In the genomic region with DNA sequence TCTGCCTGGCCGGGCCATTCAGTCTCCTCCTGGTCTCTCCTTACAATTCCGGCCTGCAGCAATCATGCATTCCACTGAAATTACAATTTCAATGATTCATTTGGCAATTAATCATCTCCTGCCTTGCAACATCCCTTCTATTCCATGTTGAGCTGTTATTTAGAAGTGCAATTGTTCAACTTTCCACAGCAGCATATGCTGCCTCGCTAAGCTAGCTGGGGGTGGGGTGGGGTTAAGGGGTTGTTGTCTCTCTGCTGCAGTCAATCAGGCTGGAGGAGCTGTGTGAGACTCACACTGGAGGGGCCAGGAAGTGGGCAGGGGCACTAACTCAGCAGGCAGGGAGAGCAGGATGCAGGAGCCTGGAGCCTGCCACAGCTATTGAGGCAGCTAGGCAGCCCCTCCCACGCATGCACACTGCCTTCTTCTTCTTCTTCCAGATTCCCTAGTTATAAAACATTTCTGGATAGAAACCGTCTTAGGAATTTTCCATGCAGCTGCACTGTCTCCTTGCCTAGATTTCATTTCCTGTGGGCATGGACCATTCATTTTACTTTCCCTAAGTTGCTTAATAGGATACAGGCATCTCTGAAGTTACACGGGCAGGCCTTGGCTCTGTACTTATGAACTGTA, we compare ENCODE assay signal across 8 mouse cellular contexts.
DNase-seq lines count a peak whose midpoint lies in the region; ATAC-seq and TF ChIP-seq lines count a peak whose summit lies in the region.

No protein-coding gene starts in this region.

- peak overlapping the region; percentile 6; the same call in 1 of the 2 replicates for H3K4me2 ChIP-seq in embryonic facial prominence, embryonic 15.5 days (replicated peaks)
- no peak overlapping the region for H3K4me2 ChIP-seq in hindbrain, embryonic 13.5 days
- no peak overlapping the region for H3K4me2 ChIP-seq in midbrain, postnatal 0 days (ENCODE audit: low read depth, low read length, poor library complexity, severe bottlenecking)

- 15% methylated on average over 6 of the region's 6 CpGs for WGBS in embryonic facial prominence, embryonic 15.5 days
- 24% methylated on average over 6 of the region's 6 CpGs for WGBS in hindbrain, embryonic 13.5 days
- 34% methylated on average over 6 of the region's 6 CpGs for WGBS in midbrain, postnatal 0 days

- peak; percentile 86 for ATAC-seq in embryonic facial prominence, embryonic 15.5 days (ENCODE audit: insufficient number of reproducible peaks, low FRiP score, low TSS enrichment, low read depth)
- no peak for ATAC-seq in hindbrain, embryonic 13.5 days (ENCODE audit: low FRiP score)
- no peak for ATAC-seq in midbrain, postnatal 0 days (ENCODE audit: low FRiP score)

- DNase-seq in ovary, postnatal 36 days (ENCODE audit: low spot score): peak; percentile 10
- DNase-seq in ovary, postnatal 10 days (ENCODE audit: low spot score): no peak
- peak; percentile 81 to 86 for DNase-seq in left cerebral cortex, adult 18-20 months (ENCODE audit: low spot score in 2 of 2)
- peak; percentile 86 to 92 for DNase-seq in right cerebral cortex, adult 2 months (ENCODE audit: low spot score in 2 of 2)
- no peak for DNase-seq in cerebellum, postnatal 10 days
- no peak for DNase-seq in midbrain, postnatal 0 days (ENCODE audit: low spot score)

- no peaks in the 10 kb centered on the region for H3K36me3 ChIP-seq in embryonic facial prominence, embryonic 15.5 days
- H3K36me3 ChIP-seq in hindbrain, embryonic 13.5 days: no peaks in the 10 kb centered on the region
- no peaks in the 10 kb centered on the region for H3K36me3 ChIP-seq in midbrain, postnatal 0 days (ENCODE audit: insufficient read depth, low read length)

- H3K4me1 ChIP-seq in embryonic facial prominence, embryonic 15.5 days: peaks cover 21% of the 10 kb centered on the region
- H3K4me1 ChIP-seq in hindbrain, embryonic 13.5 days (replicated peaks): peaks cover 20% of the 10 kb centered on the region
- H3K4me1 ChIP-seq in midbrain, postnatal 0 days (ENCODE audit: insufficient read depth, low read length): no peaks in the 10 kb centered on the region

- H3K4me3 ChIP-seq in embryonic facial prominence, embryonic 15.5 days (replicated peaks): no peak overlapping the region
- no peak overlapping the region for H3K4me3 ChIP-seq in hindbrain, embryonic 13.5 days
- no peak overlapping the region for H3K4me3 ChIP-seq in midbrain, postnatal 0 days (ENCODE audit: low read depth, low read length)

- no peaks in the 10 kb centered on the region for H3K9me3 ChIP-seq in embryonic facial prominence, embryonic 15.5 days (replicated peaks)
- no peaks in the 10 kb centered on the region for H3K9me3 ChIP-seq in hindbrain, embryonic 13.5 days
- no peaks in the 10 kb centered on the region for H3K9me3 ChIP-seq in midbrain, postnatal 0 days (ENCODE audit: low read length)

- no peaks in the 10 kb centered on the region for H3K27me3 ChIP-seq in embryonic facial prominence, embryonic 15.5 days
- H3K27me3 ChIP-seq in hindbrain, embryonic 13.5 days: 0 out of 2 replicates have a peak, but pooled peaks cover 7% of the 10 kb centered on the region
- 0 out of 2 replicates have a peak, but pooled peaks cover 3% of the 10 kb centered on the region for H3K27me3 ChIP-seq in midbrain, postnatal 0 days (ENCODE audit: insufficient read depth, low read length)

- no peak for TF ChIP-seq CTCF in midbrain, postnatal 0 days (IDR thresholded peaks at IDR 0.05)

- no peak overlapping the region for H3K9ac ChIP-seq in embryonic facial prominence, embryonic 15.5 days
- H3K9ac ChIP-seq in hindbrain, embryonic 13.5 days: no peak overlapping the region
- no peak overlapping the region for H3K9ac ChIP-seq in midbrain, postnatal 0 days (replicated peaks; ENCODE audit: low read length, poor library complexity, severe bottlenecking)

- H3K27ac ChIP-seq in embryonic facial prominence, embryonic 15.5 days (replicated peaks): peak overlapping the region; percentile 77
- 0 out of 2 replicates have a peak overlapping the region, but pooled peaks have one; percentile 3 for H3K27ac ChIP-seq in hindbrain, embryonic 13.5 days
- H3K27ac ChIP-seq in midbrain, postnatal 0 days (ENCODE audit: low read depth, low read length): no peak overlapping the region

Comparison
In these comparisons a context has a peak if more than half of its experiments do, and no peak if none do; other contexts are left out.
1. DNase-seq: peak in ovary, postnatal 36 days (single experiment), left cerebral cortex, adult 18-20 months (2 of 2) and right cerebral cortex, adult 2 months (2 of 2); none in ovary, postnatal 10 days (single experiment), cerebellum, postnatal 10 days (0 of 2) and midbrain, postnatal 0 days (single experiment).